Mouse (Mus musculus) midbrain, embryonic 10.5 days (tissue): Measurements from ENCODE around the gene Shprh. TPM values are rescaled to one million over a fixed set of nuclear protein-coding genes. Genes with fewer than 3 reads are reported as not detected.
A peak's percentile ranks its signal among the peaks of the same experiment; 100 is the strongest.
"Not testable (repeated sequence)": the region's sequence is repeated elsewhere in the genome, so short reads cannot be mapped to it uniquely, and the experiment has no call there.

Experiments
- DNase-seq: peaks from one replicate; pipeline ENCODE4 v3.0.0-alpha.2; 2017; ENCODE audit warnings: low spot score
- H3K27ac ChIP-seq: fragments of 300-500 bp; sonication (generic); replicated peaks from 2 replicates; pipeline ENCODE4 v1.5.1; 2016; ENCODE audit warnings: mild to moderate bottlenecking
- H3K27me3 ChIP-seq: fragments of 300-500 bp; sonication (generic); 2 replicates; pipeline ENCODE4 v1.6.1; 2016; ENCODE audit warnings: low read depth, mild to moderate bottlenecking; ENCODE audit not compliant: poor library complexity, severe bottlenecking
- H3K36me3 ChIP-seq: fragments of 300-500 bp; sonication (generic); 2 replicates; pipeline ENCODE4 v1.6.1; 2016; ENCODE audit warnings: mild to moderate bottlenecking, moderate library complexity
- H3K4me1 ChIP-seq: fragments of 300-500 bp; sonication (generic); 2 replicates; pipeline ENCODE4 v1.6.1; 2016
- H3K4me3 ChIP-seq: fragments of 300-500 bp; sonication (generic); 2 replicates; pipeline ENCODE4 v1.5.1; 2016; ENCODE audit warnings: mild to moderate bottlenecking, moderate library complexity
- H3K9me3 ChIP-seq: fragments of 300-500 bp; sonication (generic); replicated peaks from 2 replicates; pipeline ENCODE4 v1.6.1; 2016; ENCODE audit warnings: mild to moderate bottlenecking
- WGBS: fragments of 180-500 bp; shearing (Covaris S2); methylation state at CpG from one replicate; pipeline ENCODE4 v1.1.7; 2016; 5-methylcytosine and 5-hydroxymethylcytosine counted together
- polyA plus RNA-seq: library from polyadenylated mRNA; unstranded; fragments of >200 nt; fragmentation: Nextera tagmentation; extraction: Ambion mirVana; gene quantifications from 2 replicates; pipeline ENCODE4 v1.2.1, GENCODE M21; 2016

Gene Shprh
- polyA plus RNA-seq, 1 experiment from 2014 or later = 17.5 TPM

GRCm38 (mm10) chr10:11197341-11197740 is 48.1 kb downstream of the Shprh start:
- no peak overlapping the region for H3K4me3 ChIP-seq
- 94% methylated on average over 1 of the region's 1 CpGs for WGBS
- H3K9me3 ChIP-seq = no peaks in the 10 kb centered on the region
- DNase-seq = no peak
- no peaks in the 10 kb centered on the region for H3K27me3 ChIP-seq
- H3K36me3 ChIP-seq = peaks cover 90% of the 10 kb centered on the region
- H3K27ac ChIP-seq = no peak overlapping the region
- no peaks in the 10 kb centered on the region for H3K4me1 ChIP-seq

GRCm38 (mm10) chr10:11198346-11198745 is 49.1 kb downstream of the Shprh start:
- no peak overlapping the region for H3K4me3 ChIP-seq
- 94% methylated on average over 2 of the region's 2 CpGs for WGBS

GRCm38 (mm10) chr10:11199980-11200379 is 50.8 kb downstream of the Shprh start:
- no peak overlapping the region for H3K4me3 ChIP-seq
- 76% methylated on average over 4 of the region's 4 CpGs for WGBS
- no peaks in the 10 kb centered on the region for H3K9me3 ChIP-seq
- H3K27me3 ChIP-seq = no peaks in the 10 kb centered on the region
- DNase-seq = no peak
- H3K27ac ChIP-seq = no peak overlapping the region
- H3K4me1 ChIP-seq = no peaks in the 10 kb centered on the region
- peaks cover 77% of the 10 kb centered on the region for H3K36me3 ChIP-seq

More at GRCm38 (mm10) chr10:11198346-11198745, 49.1 kb downstream of the Shprh start:
- Histone ChIP-seq H3K27ac (no peak overlapping the region), H3K9me3 (no peaks in the 10 kb centered on the region), H3K27me3 (no peaks in the 10 kb centered on the region), H3K4me1 (no peaks in the 10 kb centered on the region), H3K36me3 (peaks cover 90% of the 10 kb centered on the region)
- DNase-seq = no peak

- H3K9me3 ChIP-seq, H3K4me1 ChIP-seq, DNase-seq, H3K27ac ChIP-seq, H3K27me3 ChIP-seq, H3K4me3 ChIP-seq: not testable (repeated sequence)
- H3K36me3 ChIP-seq = peaks cover 75% of the 10 kb centered on the region
- 92% methylated on average over 2 of the region's 2 CpGs for WGBS
These were observed 56.7 kb downstream of the Shprh start for GRCm38 (mm10) chr10:11205883-11206282.

GRCm38 (mm10) chr10:11208670-11209069 is 59.4 kb downstream of the Shprh start:
- Histone ChIP-seq H3K9me3 (no peaks in the 10 kb centered on the region), H3K27me3 (no peaks in the 10 kb centered on the region), H3K27ac (no peak overlapping the region), H3K4me3 (no peak overlapping the region), H3K36me3 (peaks cover 81% of the 10 kb centered on the region), H3K4me1 (no peaks in the 10 kb centered on the region)
- WGBS = 89% methylated on average over 1 of the region's 1 CpGs
- DNase-seq = no peak

- H3K4me3 ChIP-seq = no peak overlapping the region
- no peaks in the 10 kb centered on the region for H3K9me3 ChIP-seq
- H3K4me1 ChIP-seq = no peaks in the 10 kb centered on the region
- no peaks in the 10 kb centered on the region for H3K27me3 ChIP-seq
- DNase-seq = no peak
- H3K27ac ChIP-seq = no peak overlapping the region
- WGBS = 89% methylated on average over 4 of the region's 4 CpGs
- peaks cover 92% of the 10 kb centered on the region for H3K36me3 ChIP-seq
These were observed 62.8 kb downstream of the Shprh start for GRCm38 (mm10) chr10:11212003-11212402.

- Histone ChIP-seq H3K36me3 (no peaks in the 10 kb centered on the region), H3K4me3 (no peak overlapping the region), H3K27me3 (no peaks in the 10 kb centered on the region), H3K27ac (no peak overlapping the region), H3K4me1 (peaks cover 4% of the 10 kb centered on the region), H3K9me3 (no peaks in the 10 kb centered on the region)
- WGBS = 89% methylated on average over 3 of the region's 3 CpGs
- no peak for DNase-seq
These were observed 77.2 kb downstream of the Shprh start for GRCm38 (mm10) chr10:11226442-11226841.

- Histone ChIP-seq H3K4me1 (peaks cover 7% of the 10 kb centered on the region), H3K4me3 (no peak overlapping the region), H3K27me3 (no peaks in the 10 kb centered on the region), H3K36me3 (no peaks in the 10 kb centered on the region), H3K27ac (no peak overlapping the region), H3K9me3 (no peaks in the 10 kb centered on the region)
- no peak for DNase-seq
- 52% methylated on average over 6 of the region's 6 CpGs for WGBS
These were observed 80.4 kb downstream of the Shprh start for GRCm38 (mm10) chr10:11229545-11230178.

GRCm38 (mm10) chr10:11233208-11233607 is 84.0 kb downstream of the Shprh start:
- no peaks in the 10 kb centered on the region for H3K9me3 ChIP-seq
- H3K4me1 ChIP-seq = peaks cover 7% of the 10 kb centered on the region
- H3K36me3 ChIP-seq = no peaks in the 10 kb centered on the region
- 78% methylated on average over 3 of the region's 3 CpGs for WGBS
- no peak overlapping the region for H3K4me3 ChIP-seq
- H3K27ac ChIP-seq = no peak overlapping the region
- no peaks in the 10 kb centered on the region for H3K27me3 ChIP-seq
- no peak for DNase-seq

GRCm38 (mm10) chr10:11242988-11243387 is 93.8 kb downstream of the Shprh start:
- 62% methylated on average over 3 of the region's 3 CpGs for WGBS
- not testable (repeated sequence) for H3K27me3 ChIP-seq, H3K4me3 ChIP-seq, H3K36me3 ChIP-seq, H3K9me3 ChIP-seq, DNase-seq, H3K4me1 ChIP-seq
- H3K27ac ChIP-seq = peak overlapping the region; percentile 52; the same call in 1 of the 2 replicates

GRCm38 (mm10) chr10:11248210-11248609 is 99.0 kb downstream of the Shprh start:
- Histone ChIP-seq H3K4me1 (peaks cover 5% of the 10 kb centered on the region), H3K9me3 (no peaks in the 10 kb centered on the region), H3K27ac (no peak overlapping the region), H3K4me3 (no peak overlapping the region), H3K27me3 (no peaks in the 10 kb centered on the region), H3K36me3 (no peaks in the 10 kb centered on the region)
- WGBS = 89% methylated on average over 3 of the region's 3 CpGs
- no peak for DNase-seq

GRCm38 (mm10) chr10:11250247-11250997 is 101.2 kb downstream of the Shprh start:
- Histone ChIP-seq H3K36me3 (no peaks in the 10 kb centered on the region), H3K27me3 (no peaks in the 10 kb centered on the region), H3K9me3 (no peaks in the 10 kb centered on the region), H3K27ac (no peak overlapping the region), H3K4me1 (no peaks in the 10 kb centered on the region), H3K4me3 (no peak overlapping the region)
- 79% methylated on average over 2 of the region's 2 CpGs for WGBS
- no peak for DNase-seq

GRCm38 (mm10) chr10:11253581-11253980 is 104.4 kb downstream of the Shprh start:
- H3K4me3 ChIP-seq, DNase-seq, H3K4me1 ChIP-seq, H3K9me3 ChIP-seq, H3K27me3 ChIP-seq, H3K36me3 ChIP-seq, H3K27ac ChIP-seq: not testable (repeated sequence)
- 87% methylated on average over 4 of the region's 4 CpGs for WGBS
